25 mouse cellular contexts compared by ENCODE assay signal in the genomic region with DNA sequence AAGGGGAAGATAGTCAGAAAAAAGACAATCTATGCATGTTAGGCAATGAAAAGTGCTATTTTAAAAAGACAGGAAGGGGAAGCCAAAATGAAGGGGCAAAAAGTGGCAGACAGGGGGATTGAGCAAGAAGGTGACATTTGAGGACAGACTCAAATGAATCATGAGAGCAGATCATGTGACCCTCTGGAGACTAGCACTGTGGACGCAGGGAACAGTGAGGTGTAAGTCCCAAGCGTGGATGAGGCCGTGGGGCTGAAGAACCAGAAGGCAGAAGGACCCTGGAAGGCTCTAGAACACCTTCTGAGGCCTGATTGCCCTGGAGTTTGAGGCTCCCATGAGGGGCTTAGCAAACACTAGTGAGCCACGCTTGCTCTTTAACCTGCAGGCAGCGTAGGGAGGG. TPM values are rescaled to one million over a fixed set of nuclear protein-coding genes. Genes with fewer than 3 reads are reported as not detected.
DNase-seq lines count a peak whose midpoint lies in the region; ATAC-seq and TF ChIP-seq lines count a peak whose summit lies in the region.
"Had no signal": no experiment of that assay in that cellular context is flagged by ENCODE, and none has a peak within 500 bp of the region (broad histone marks: within the 10 kb centered on the region; RNA-seq: fewer than 3 reads in every experiment).

No protein-coding gene starts in this region.

- H3K27ac ChIP-seq in heart, embryonic 10.5 days, result peak overlapping the region; percentile 17; the same call in 1 of the 2 replicates
- no peak overlapping the region for H3K27ac ChIP-seq in midbrain, embryonic 11.5 days (ENCODE audit: low read depth, low read length)
- no peak overlapping the region for H3K27ac ChIP-seq in midbrain, postnatal 0 days (ENCODE audit: low read depth, low read length)
- H3K27ac ChIP-seq: left cerebral cortex, adult 2 months; limb, embryonic 13.5 days had no signal

- ATAC-seq in midbrain, embryonic 11.5 days (ENCODE audit: low FRiP score), result no peak
- ATAC-seq in midbrain, postnatal 0 days (ENCODE audit: low FRiP score), result no peak
- ATAC-seq in granulocyte monocyte progenitor cell, adult 5-6 weeks (replicated peaks; ENCODE audit: poor library complexity, severe bottlenecking), result peak; percentile 42
- ATAC-seq: forebrain, embryonic 14.5 days; hindbrain, embryonic 16.5 days; intestine, embryonic 16.5 days; midbrain, embryonic 16.5 days; Patski had no signal

- no peaks in the 10 kb centered on the region for H3K27me3 ChIP-seq in heart, embryonic 10.5 days (ENCODE audit: insufficient read depth, poor library complexity, severe bottlenecking)
- peaks cover 6% of the 10 kb centered on the region for H3K27me3 ChIP-seq in midbrain, embryonic 11.5 days (ENCODE audit: control insufficient read depth, insufficient read depth, low read length)
- H3K27me3 ChIP-seq in midbrain, postnatal 0 days (ENCODE audit: insufficient read depth, low read length), result no peaks in the 10 kb centered on the region
- H3K27me3 ChIP-seq: heart, embryonic 12.5 days had no signal

- intact Hi-C loops in heart, postnatal 10 days (cut with DNase I), result no loop called here
- intact Hi-C loops in left cerebral cortex, postnatal 10 days (cut with DNase I), result no loop called here

- H3K4me2 ChIP-seq in midbrain, embryonic 11.5 days, result no peak overlapping the region
- no peak overlapping the region for H3K4me2 ChIP-seq in midbrain, postnatal 0 days (ENCODE audit: low read depth, low read length, poor library complexity, severe bottlenecking)
- H3K4me2 ChIP-seq: limb, embryonic 13.5 days had no signal

- H3K9me3 ChIP-seq in heart, embryonic 10.5 days, result no peaks in the 10 kb centered on the region
- no peaks in the 10 kb centered on the region for H3K9me3 ChIP-seq in midbrain, embryonic 11.5 days (ENCODE audit: control insufficient read depth, low read length)
- no peaks in the 10 kb centered on the region for H3K9me3 ChIP-seq in midbrain, postnatal 0 days (ENCODE audit: low read length)
- H3K9me3 ChIP-seq: heart, embryonic 12.5 days; limb, embryonic 13.5 days had no signal

- H3K4me1 ChIP-seq in heart, embryonic 10.5 days, result peaks cover 59% of the 10 kb centered on the region
- H3K4me1 ChIP-seq in midbrain, embryonic 11.5 days (ENCODE audit: control insufficient read depth, insufficient read depth, low read length), result peaks cover 13% of the 10 kb centered on the region
- peaks cover 13% of the 10 kb centered on the region; the same call in 1 of the 2 replicates for H3K4me1 ChIP-seq in midbrain, postnatal 0 days (ENCODE audit: insufficient read depth, low read length)

- H3K36me3 ChIP-seq in heart, embryonic 10.5 days, result no peaks in the 10 kb centered on the region
- no peaks in the 10 kb centered on the region for H3K36me3 ChIP-seq in midbrain, embryonic 11.5 days (ENCODE audit: control insufficient read depth, insufficient read depth, low read length)
- H3K36me3 ChIP-seq in midbrain, postnatal 0 days (ENCODE audit: insufficient read depth, low read length), result no peaks in the 10 kb centered on the region
- H3K36me3 ChIP-seq: heart, embryonic 12.5 days; limb, embryonic 13.5 days had no signal

- H3K4me3 ChIP-seq in heart, embryonic 10.5 days, result no peak overlapping the region
- no peak overlapping the region for H3K4me3 ChIP-seq in midbrain, embryonic 11.5 days (ENCODE audit: low read depth, low read length)
- no peak overlapping the region for H3K4me3 ChIP-seq in midbrain, postnatal 0 days (ENCODE audit: low read depth, low read length)
- H3K4me3 ChIP-seq: left cerebral cortex, adult 2 months; limb, embryonic 13.5 days had no signal

- no peak for DNase-seq in heart, embryonic 10.5 days (ENCODE audit: low spot score)
- DNase-seq in heart, postnatal 10 days, result no peak
- peak; percentile 23 for DNase-seq in midbrain, embryonic 11.5 days (ENCODE audit: low spot score, missing footprints)
- DNase-seq in midbrain, postnatal 0 days (ENCODE audit: low spot score), result no peak
- no peak for DNase-seq in left cerebral cortex, postnatal 10 days (ENCODE audit: extremely low spot score in 1 of 2, low spot score in 2 of 2)
- no peak for DNase-seq in thymus, postnatal 10 days (ENCODE audit: low spot score in 2 of 2)
- DNase-seq: adrenal gland, postnatal 36 days; cerebellum, adult 8-10 months; gastrocnemius, postnatal 14 days; kidney, postnatal 36 days; lung, embryonic 14.5 days; thymus, postnatal 14 days had no signal

- H3K9ac ChIP-seq in midbrain, embryonic 11.5 days (ENCODE audit: low read length), result no peak overlapping the region
- no peak overlapping the region for H3K9ac ChIP-seq in midbrain, postnatal 0 days (replicated peaks; ENCODE audit: low read length, poor library complexity, severe bottlenecking)
- H3K9ac ChIP-seq: limb, embryonic 13.5 days; lung, embryonic 14.5 days had no signal

- TF ChIP-seq CTCF in midbrain, postnatal 0 days (IDR thresholded peaks at IDR 0.05), result no peak

- WGBS in heart, embryonic 10.5 days, result 84% methylated on average over 5 of the region's 5 CpGs
- WGBS in midbrain, embryonic 11.5 days, result 87% methylated on average over 5 of the region's 5 CpGs
- 90% methylated on average over 5 of the region's 5 CpGs for WGBS in midbrain, postnatal 0 days

RNA-seq across cellular contexts. Expression of gene Dgkz, which starts 9.3 kb away (rescaled TPM):
- 58.4 and 61.0 TPM in 2 replicates for polyA plus RNA-seq in heart, embryonic 10.5 days (2016; fragmentation: Nextera tagmentation; extraction: Ambion mirVana)
- total RNA-seq in heart, postnatal 10 days (2021), result 10 to 100 TPM; 64.3 to 85.9 TPM
- 19.2 and 23.7 TPM in 2 replicates for polyA plus RNA-seq in midbrain, embryonic 11.5 days (2014; fragmentation: Nextera tagmentation; extraction: Ambion mirVana)
- 99.8 and 144 TPM in 2 replicates for total RNA-seq in midbrain, postnatal 0 days (2014; rRNA removed)
- polyA plus RNA-seq in midbrain, postnatal 0 days (2015; fragmentation: Nextera tagmentation; extraction: Ambion mirVana), result 35.1 and 36.6 TPM in 2 replicates
- total RNA-seq in granulocyte monocyte progenitor cell, adult 5-6 weeks (2014; fragmentation: Nextera tagmentation), result 115 and 135 TPM in 2 replicates
- 75.7 and 89.4 TPM in 2 replicates for total RNA-seq in granulocyte monocyte progenitor cell, adult 5-6 weeks (2017)
- 100 to 1,000 TPM; 251 to 255 TPM for total RNA-seq in left cerebral cortex, postnatal 10 days (2021)

RNA-seq across cellular contexts. Expression of gene Gm9821, which starts 20.9 kb away (rescaled TPM):
- polyA plus RNA-seq in heart, embryonic 10.5 days (2016; fragmentation: Nextera tagmentation; extraction: Ambion mirVana), result 1.9 and 3.0 TPM in 2 replicates
- total RNA-seq in heart, postnatal 10 days (2021), result not detected
- polyA plus RNA-seq in midbrain, embryonic 11.5 days (2014; fragmentation: Nextera tagmentation; extraction: Ambion mirVana), result 0.25 TPM in 1 of 2 replicates, not detected in the other
- 0.11 TPM in 1 of 2 replicates, not detected in the other for total RNA-seq in midbrain, postnatal 0 days (2014; rRNA removed)
- 0.14 TPM in 1 of 2 replicates, not detected in the other for polyA plus RNA-seq in midbrain, postnatal 0 days (2015; fragmentation: Nextera tagmentation; extraction: Ambion mirVana)
- total RNA-seq in granulocyte monocyte progenitor cell, adult 5-6 weeks (2014; fragmentation: Nextera tagmentation), result not detected in 2 replicates
- 0.21 TPM in 1 of 2 replicates, not detected in the other for total RNA-seq in granulocyte monocyte progenitor cell, adult 5-6 weeks (2017)
- total RNA-seq in left cerebral cortex, postnatal 10 days (2021), result not detected
- total RNA-seq: adrenal gland, postnatal 36 days; gastrocnemius, postnatal 14 days; heart, postnatal 25 days; left cerebral cortex, adult 2 months had no signal
- polyA plus RNA-seq: cortical plate, adult 2 months; embryonic facial prominence, embryonic 11.5 days; midbrain, embryonic 16.5 days had no signal

RNA-seq across cellular contexts. Expression of gene Mdk, which starts 34.3 kb away (rescaled TPM):
- polyA plus RNA-seq in heart, embryonic 10.5 days (2016; fragmentation: Nextera tagmentation; extraction: Ambion mirVana), result 1,001 and 1,694 TPM in 2 replicates
- total RNA-seq in heart, postnatal 10 days (2021), result 10 to 100 TPM; 51.5 to 56.1 TPM
- 926 and 968 TPM in 2 replicates for polyA plus RNA-seq in midbrain, embryonic 11.5 days (2014; fragmentation: Nextera tagmentation; extraction: Ambion mirVana)
- total RNA-seq in midbrain, postnatal 0 days (2014; rRNA removed), result 39.0 and 40.8 TPM in 2 replicates
- polyA plus RNA-seq in midbrain, postnatal 0 days (2015; fragmentation: Nextera tagmentation; extraction: Ambion mirVana), result 71.0 and 71.4 TPM in 2 replicates
- 1.3 and 4.1 TPM in 2 replicates for total RNA-seq in granulocyte monocyte progenitor cell, adult 5-6 weeks (2014; fragmentation: Nextera tagmentation)
- total RNA-seq in granulocyte monocyte progenitor cell, adult 5-6 weeks (2017), result not detected in 2 replicates
- total RNA-seq in left cerebral cortex, postnatal 10 days (2021), result 10 to 100 TPM; 24.6 to 26.0 TPM

RNA-seq across cellular contexts. Expression of gene Chrm4, which starts 39.3 kb away (rescaled TPM):
- 0.16 and 0.57 TPM in 2 replicates for polyA plus RNA-seq in heart, embryonic 10.5 days (2016; fragmentation: Nextera tagmentation; extraction: Ambion mirVana)
- under 1 TPM in 1 of 2 experiments, not detected in 1; 0.17 TPM for total RNA-seq in heart, postnatal 10 days (2021)
- polyA plus RNA-seq in midbrain, embryonic 11.5 days (2014; fragmentation: Nextera tagmentation; extraction: Ambion mirVana), result 0.26 and 0.37 TPM in 2 replicates
- total RNA-seq in midbrain, postnatal 0 days (2014; rRNA removed), result 1.8 and 4.0 TPM in 2 replicates
- polyA plus RNA-seq in midbrain, postnatal 0 days (2015; fragmentation: Nextera tagmentation; extraction: Ambion mirVana), result 0.25 and 0.34 TPM in 2 replicates
- total RNA-seq in granulocyte monocyte progenitor cell, adult 5-6 weeks (2014; fragmentation: Nextera tagmentation), result not detected in 2 replicates
- 0.26 TPM in 1 of 2 replicates, not detected in the other for total RNA-seq in granulocyte monocyte progenitor cell, adult 5-6 weeks (2017)
- 10 to 100 TPM; 29.6 to 33.0 TPM for total RNA-seq in left cerebral cortex, postnatal 10 days (2021)
- total RNA-seq: gastrocnemius, postnatal 14 days; heart, postnatal 25 days had no signal
- polyA plus RNA-seq: kidney, embryonic 14.5 days; Patski had no signal

RNA-seq across cellular contexts. Expression of gene Creb3l1, which starts 57.9 kb away (rescaled TPM):
- polyA plus RNA-seq in heart, embryonic 10.5 days (2016; fragmentation: Nextera tagmentation; extraction: Ambion mirVana), result 7.2 and 8.6 TPM in 2 replicates
- total RNA-seq in heart, postnatal 10 days (2021), result 10 to 100 TPM; 15.6 to 16.0 TPM
- 2.0 and 2.1 TPM in 2 replicates for polyA plus RNA-seq in midbrain, embryonic 11.5 days (2014; fragmentation: Nextera tagmentation; extraction: Ambion mirVana)
- total RNA-seq in midbrain, postnatal 0 days (2014; rRNA removed), result 3.2 TPM in 2 replicates
- polyA plus RNA-seq in midbrain, postnatal 0 days (2015; fragmentation: Nextera tagmentation; extraction: Ambion mirVana), result 2.7 and 3.8 TPM in 2 replicates
- total RNA-seq in granulocyte monocyte progenitor cell, adult 5-6 weeks (2014; fragmentation: Nextera tagmentation), result 1.1 and 2.2 TPM in 2 replicates
- total RNA-seq in granulocyte monocyte progenitor cell, adult 5-6 weeks (2017), result 0.69 TPM in 1 of 2 replicates, not detected in the other
- total RNA-seq in left cerebral cortex, postnatal 10 days (2021), result 1 to 10 TPM; 7.8 to 8.6 TPM
